Mouse (Mus musculus): ENCODE data around the gene Tex13a. TPM values are rescaled to one million over a fixed set of nuclear protein-coding genes. Genes with fewer than 3 reads are reported as not detected.

The Tex13a gene
- total RNA-seq (2014; rRNA removed) (not detected in 2 replicates), polyA plus RNA-seq (2015; fragmentation: Nextera tagmentation; extraction: Ambion mirVana) (not detected in 2 replicates)

DNA sequence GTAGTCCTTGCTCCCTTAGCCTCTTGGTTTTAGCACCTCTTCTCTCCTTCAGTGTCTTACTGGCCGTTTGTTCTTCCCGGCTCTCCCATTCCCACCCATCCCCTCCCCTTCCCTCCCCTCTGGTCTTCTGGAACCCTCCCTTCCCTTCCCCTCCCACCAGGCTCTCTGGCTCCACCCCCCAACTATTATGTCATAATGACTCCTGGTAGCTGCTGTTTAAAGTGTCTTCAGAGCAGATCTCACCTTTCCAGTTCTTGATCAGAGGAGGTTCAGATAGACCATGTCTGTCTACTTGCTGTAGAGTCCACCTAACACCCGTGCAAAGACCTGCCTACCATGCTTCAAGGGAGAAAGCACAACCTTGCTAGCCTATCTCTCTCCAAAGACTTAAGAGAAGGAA lies at the start of gene Tex13a:
Gene Tex13a, minus strand, starts transcription at position 101 of the 400 bp plus-strand sequence.
- Histone ChIP-seq H3K9ac (replicated peaks; ENCODE audit: low read length) (no peak within 1 kb of the TSS), H3K27ac (no peak within 1 kb of the TSS), H3K27me3 (ENCODE audit: insufficient read depth, low read length) (no peaks in the 10 kb centered on the region), H3K36me3 (ENCODE audit: insufficient read depth, low read length) (no peaks in the 10 kb centered on the region), H3K4me3 (ENCODE audit: low read length) (no peak within 1 kb of the TSS), H3K4me2 (ENCODE audit: low read depth, low read length) (no peak within 1 kb of the TSS), H3K9me3 (ENCODE audit: low read length) (no peaks in the 10 kb centered on the region), H3K4me1 (ENCODE audit: insufficient read depth, low read length) (no peaks in the 10 kb centered on the region)
- no peak for TF ChIP-seq CTCF (IDR thresholded peaks at IDR 0.05; ENCODE audit: low read depth)
- WGBS: 83% methylated on average over 3 of the region's 3 CpGs
- DNase-seq (ENCODE audit: low spot score) (no peak), ATAC-seq (no peak)

GRCm38 (mm10) chrX:138234626-138235025 lies 25.2 kb upstream of the Tex13a start:
- Histone ChIP-seq H3K36me3 (ENCODE audit: insufficient read depth, low read length) (no peaks in the 10 kb centered on the region), H3K4me2 (ENCODE audit: low read depth, low read length) (no peak overlapping the region), H3K4me3 (ENCODE audit: low read length) (no peak overlapping the region), H3K4me1 (ENCODE audit: insufficient read depth, low read length) (no peaks in the 10 kb centered on the region), H3K27me3 (ENCODE audit: insufficient read depth, low read length) (no peaks in the 10 kb centered on the region), H3K9me3 (ENCODE audit: low read length) (no peaks in the 10 kb centered on the region), H3K27ac (no peak overlapping the region), H3K9ac (replicated peaks; ENCODE audit: low read length) (no peak overlapping the region)
- ATAC-seq (no peak), DNase-seq (ENCODE audit: low spot score) (no peak)
- TF ChIP-seq CTCF (IDR thresholded peaks at IDR 0.05; ENCODE audit: low read depth): no peak
- WGBS: 68% methylated on average over 4 of the region's 4 CpGs

DNA sequence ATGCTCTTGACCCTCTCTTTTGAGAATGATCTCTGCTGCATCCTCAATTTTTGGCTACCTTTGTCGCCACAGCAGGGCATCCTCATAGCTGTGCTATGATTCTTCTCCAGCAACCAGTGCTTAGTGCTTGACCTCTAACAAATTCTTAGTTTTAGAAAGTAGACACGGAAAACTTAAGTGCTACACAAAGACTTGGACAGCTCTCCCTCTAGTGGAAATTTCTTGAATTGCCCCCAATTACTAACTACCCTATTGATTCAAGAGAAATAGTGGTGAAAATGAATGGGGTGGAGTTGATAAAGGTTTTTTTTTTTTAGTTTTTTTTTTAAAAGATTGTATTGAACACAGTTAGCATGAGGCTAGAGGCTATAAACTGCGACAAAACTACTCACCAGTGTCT lies 39.2 kb downstream of the Tex13a start:
- H3K4me3 ChIP-seq (ENCODE audit: low read length): no peak overlapping the region
- H3K36me3 ChIP-seq (ENCODE audit: insufficient read depth, low read length): no peaks in the 10 kb centered on the region
- peak; percentile 66 for TF ChIP-seq CTCF (IDR thresholded peaks at IDR 0.05; ENCODE audit: low read depth)
- ATAC-seq (no peak), DNase-seq (ENCODE audit: low spot score) (peak; percentile 69)
- H3K27me3 ChIP-seq (ENCODE audit: insufficient read depth, low read length): no peaks in the 10 kb centered on the region
- H3K4me1 ChIP-seq (ENCODE audit: insufficient read depth, low read length): no peaks in the 10 kb centered on the region
- no peak overlapping the region for H3K4me2 ChIP-seq (ENCODE audit: low read depth, low read length)
- H3K27ac ChIP-seq: no peak overlapping the region
- H3K9ac ChIP-seq (replicated peaks; ENCODE audit: low read length): no peak overlapping the region
- WGBS: 20% methylated on average over 3 of the region's 3 CpGs
- no peaks in the 10 kb centered on the region for H3K9me3 ChIP-seq (ENCODE audit: low read length)

All from hindbrain, postnatal 0 days (tissue).